Mouse (Mus musculus) Patski (cell line): Measurements from ENCODE around the gene Chmp2a. TPM values are rescaled to one million over a fixed set of nuclear protein-coding genes. Genes with fewer than 3 reads are reported as not detected.
"Not testable (repeated sequence)": the region's sequence is repeated elsewhere in the genome, so short reads cannot be mapped to it uniquely, and the experiment has no call there.

Experiments used
- ATAC-seq: fragments of 100-300 bp; one replicate; pipeline ENCODE4 v1.8.0; 2021
- CTCF ChIA-PET: fragments of 350-600 bp; sonication (Branson Sonifier 250); formaldehyde crosslinking; loops from one replicate; lab custom pipeline; 2022; ENCODE audit warnings: inconsistent platforms; lab: Charles Lee
- POLR2A ChIA-PET: fragments of 350-600 bp; sonication (Branson Sonifier 250); formaldehyde crosslinking; loops from one replicate; lab custom pipeline; 2022; ENCODE audit warnings: antibody characterized with exemption, inconsistent platforms; lab: Charles Lee
- DNase-seq: peaks from one replicate; pipeline ENCODE4 v3.0.0-alpha.2; 2011; ENCODE audit warnings: low read depth, low spot score
- H3K27me3 ChIP-seq: fragments of 371-371 bp; one replicate; pipeline ENCODE4 v1.5.1; 2021
- CTCF ChIP-seq: fragments of 100-300 bp; IDR thresholded peaks from one replicate; pipeline ENCODE4 v1.5.1; 2021
- in situ Hi-C: fragments of 300-500 bp; cut with MboI; formaldehyde crosslinking; loops from 3 replicates; pipeline ENCODE4 v1.11.1; 2018; ENCODE audit warnings: low pct_unique_long_range_greater_than_20kb, mixed read lengths
- polyA plus RNA-seq: library from polyadenylated mRNA; unstranded; gene quantifications from one replicate; pipeline ENCODE4 v1.2.3, GENCODE M21; 2021

The Chmp2a gene
- 215 TPM for polyA plus RNA-seq

DNA sequence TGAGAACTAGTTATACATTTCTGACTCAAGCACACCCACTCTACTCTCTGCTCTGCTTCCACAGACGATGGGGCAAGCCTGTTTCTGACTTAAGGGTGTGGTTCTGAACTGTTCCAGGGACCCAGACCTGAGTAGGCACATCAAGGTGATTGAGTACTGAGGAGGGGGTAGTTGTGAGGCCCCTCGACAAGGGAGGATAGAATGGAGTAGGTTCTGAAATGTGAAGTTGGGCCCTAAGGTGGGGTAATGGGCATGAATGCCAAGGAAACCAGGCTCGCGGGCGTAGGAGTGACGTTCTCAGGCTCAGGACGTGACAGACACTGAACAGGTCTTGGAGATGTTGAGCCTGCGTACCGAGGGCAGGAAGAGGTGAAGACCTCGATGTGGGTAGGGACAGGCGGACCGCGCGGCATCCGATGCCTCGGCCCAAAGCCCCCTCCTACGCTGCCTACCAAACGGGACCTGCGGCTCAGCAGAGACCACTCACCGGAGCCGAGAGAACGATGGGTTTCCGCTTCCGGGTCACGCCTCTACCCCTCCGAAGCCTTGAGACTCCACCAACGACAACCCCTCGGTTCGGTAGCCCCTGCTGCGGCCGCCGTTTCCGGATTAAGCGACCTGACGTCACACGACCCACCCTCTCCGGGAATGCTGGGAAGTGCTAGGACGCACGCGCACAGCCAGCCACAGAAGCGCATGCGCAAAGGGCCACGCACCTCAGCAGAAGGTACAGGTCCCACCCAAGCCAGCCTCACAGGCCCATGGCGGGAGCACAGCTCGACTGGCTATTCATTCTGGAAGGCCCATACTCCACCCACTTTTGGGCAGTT, at the start of gene Chmp2a:
TSS of gene Chmp2a (minus strand) at position 660 of the 830 bp plus-strand sequence.
- in situ Hi-C loops: no loop called here
- DNase-seq (no peak), ATAC-seq (peak; percentile 64)
- ChIA-PET CTCF (interaction anchor here (0.9 kb wide), 1 partner anchor 9 kb away, joined by 3 read pairs; no protein-coding TSS in a partner anchor), POLR2A (no interaction called here)
- no peaks in the 10 kb centered on the region for H3K27me3 ChIP-seq
- no peak for TF ChIP-seq CTCF

DNA sequence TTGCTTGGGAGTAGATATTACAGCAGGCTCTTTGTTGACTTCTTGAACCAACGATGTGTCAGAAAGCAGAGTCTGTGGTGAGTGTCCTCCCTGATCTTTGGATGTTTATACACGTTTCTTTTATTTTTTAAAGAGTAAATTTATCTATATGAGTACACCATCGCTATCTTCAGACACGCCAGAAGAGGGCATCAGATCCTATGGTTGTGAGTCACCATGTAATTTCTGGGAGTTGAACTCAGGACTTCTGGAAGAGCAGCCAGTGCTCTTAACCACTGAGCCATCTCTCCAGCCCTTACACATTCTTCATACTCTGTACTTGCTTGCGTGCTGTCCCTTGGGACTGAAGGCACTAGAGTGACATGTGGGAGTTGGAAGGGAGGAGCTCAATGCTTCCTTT, 37.7 kb upstream of the Chmp2a start:
- ATAC-seq: no peak

DNA sequence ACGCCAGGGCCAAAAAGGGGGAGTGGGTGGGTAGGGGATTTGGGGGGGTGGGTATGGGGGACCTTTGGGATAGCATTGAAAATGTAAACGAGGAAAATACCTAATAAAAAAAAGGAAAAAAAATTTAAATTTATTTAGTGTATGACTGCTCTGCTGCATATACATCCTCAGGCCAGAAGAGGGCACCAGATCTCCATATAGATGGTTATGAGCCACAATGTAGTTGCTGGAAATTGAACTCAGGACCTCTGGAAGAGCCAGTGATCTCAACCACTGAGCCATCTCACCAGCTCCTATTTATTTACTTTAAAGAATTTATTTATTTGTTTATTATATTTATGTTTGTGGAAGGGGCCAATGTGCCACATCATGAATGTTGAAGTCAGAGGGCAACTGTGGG, 28.8 kb upstream of the Chmp2a start:
- H3K27me3 ChIP-seq, POLR2A ChIA-PET, DNase-seq, ATAC-seq: not testable (repeated sequence)
- TF ChIP-seq CTCF: peak; percentile 70
- in situ Hi-C loops: loop anchor here (25.0 kb wide), 1 partner anchor 449 kb away; no protein-coding TSS in a partner anchor
- CTCF ChIA-PET: interaction anchor here (1.2 to 1.6 kb wide), 4 partner anchors 9 to 448 kb away, joined by 3 to 6 read pairs (median 4); no protein-coding TSS in a partner anchor

More for the DNA sequence above, 37.7 kb upstream of the Chmp2a start:
- TF ChIP-seq CTCF: peak; percentile 52
- in situ Hi-C loops: loop anchor here (5.0 to 25.0 kb wide), 3 partner anchors 133 to 1250 kb away; no protein-coding TSS in a partner anchor
- CTCF ChIA-PET: interaction anchor here (1.1 kb wide), 1 partner anchor 8 kb away, joined by 4 read pairs; no protein-coding TSS in a partner anchor
- no peak for DNase-seq
- POLR2A ChIA-PET: no interaction called here
- peaks cover 21% of the 10 kb centered on the region for H3K27me3 ChIP-seq

DNA sequence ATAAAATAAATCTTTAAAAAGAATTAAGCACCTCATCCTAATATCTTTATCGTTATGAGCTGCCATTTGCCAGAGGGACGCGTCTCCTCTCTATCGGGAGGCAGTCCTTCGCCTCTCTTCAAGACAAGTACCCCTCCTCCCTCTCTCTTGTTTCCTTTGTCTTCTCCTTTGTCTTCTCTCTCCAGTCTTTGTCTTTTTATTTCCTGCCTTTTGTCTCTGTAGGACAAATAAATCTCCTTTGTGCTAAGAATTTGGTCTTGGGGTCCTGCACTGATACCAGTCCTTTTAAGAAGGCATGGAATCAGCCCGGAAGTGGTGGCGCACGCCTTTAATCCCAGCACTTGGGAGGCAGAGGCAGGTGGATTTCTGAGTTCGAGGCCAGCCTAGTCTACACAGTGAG, 24.9 kb upstream of the Chmp2a start:
- H3K27me3 ChIP-seq: no peaks in the 10 kb centered on the region
- no peak for ATAC-seq
- no peak for TF ChIP-seq CTCF
- ChIA-PET CTCF (no interaction called here), POLR2A (no interaction called here)
- in situ Hi-C loops: loop anchor here (10.0 to 25.0 kb wide), 2 partner anchors 215 to 453 kb away; partner anchors contain the start of genes Lig1 and Zswim9
- DNase-seq: no peak

DNA sequence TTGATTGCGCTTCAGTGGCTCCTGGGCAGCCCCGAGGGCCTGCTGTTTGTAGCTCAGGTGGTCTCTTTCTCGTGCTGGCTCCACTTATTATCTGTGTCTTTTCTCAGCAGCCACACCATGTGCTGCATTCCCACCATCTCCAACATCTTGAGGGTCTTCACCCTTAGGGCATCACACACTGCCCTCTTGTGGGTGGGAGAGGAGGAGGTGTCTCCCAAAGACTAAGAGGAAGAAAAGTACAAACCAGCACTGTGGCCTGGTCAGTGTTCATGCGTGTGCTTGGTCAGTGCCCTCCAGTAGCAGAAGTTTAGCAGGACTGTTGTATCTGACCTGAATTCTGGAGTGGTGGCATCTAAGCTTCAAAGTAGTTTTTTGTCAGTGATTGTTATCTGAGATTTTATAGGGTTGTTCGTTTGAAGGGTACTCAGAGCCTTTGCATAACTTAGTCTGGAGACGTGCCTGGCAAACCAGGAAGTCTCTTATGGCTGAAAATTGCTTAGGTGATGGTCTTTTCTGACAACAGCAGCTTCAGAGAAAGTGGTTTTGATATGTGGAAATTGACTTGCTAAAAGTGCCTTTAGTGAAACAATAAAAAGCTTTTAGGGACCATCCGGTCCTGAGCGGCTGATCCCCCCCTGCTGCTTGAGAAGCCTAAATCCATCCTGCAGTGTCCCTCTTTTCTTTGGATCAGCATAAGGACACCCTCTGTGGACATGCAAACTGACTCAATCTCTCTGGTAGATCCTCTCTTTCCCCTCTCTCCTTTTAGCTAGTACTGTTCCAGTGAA, 22.5 kb upstream of the Chmp2a start:
- ChIA-PET POLR2A (no interaction called here), CTCF (no interaction called here)
- DNase-seq (no peak), ATAC-seq (no peak)
- in situ Hi-C loops: loop anchor here (10.0 to 25.0 kb wide), 2 partner anchors 218 to 455 kb away; partner anchors contain the start of genes Lig1 and Zswim9
- TF ChIP-seq CTCF: no peak
- H3K27me3 ChIP-seq: no peaks in the 10 kb centered on the region

DNA sequence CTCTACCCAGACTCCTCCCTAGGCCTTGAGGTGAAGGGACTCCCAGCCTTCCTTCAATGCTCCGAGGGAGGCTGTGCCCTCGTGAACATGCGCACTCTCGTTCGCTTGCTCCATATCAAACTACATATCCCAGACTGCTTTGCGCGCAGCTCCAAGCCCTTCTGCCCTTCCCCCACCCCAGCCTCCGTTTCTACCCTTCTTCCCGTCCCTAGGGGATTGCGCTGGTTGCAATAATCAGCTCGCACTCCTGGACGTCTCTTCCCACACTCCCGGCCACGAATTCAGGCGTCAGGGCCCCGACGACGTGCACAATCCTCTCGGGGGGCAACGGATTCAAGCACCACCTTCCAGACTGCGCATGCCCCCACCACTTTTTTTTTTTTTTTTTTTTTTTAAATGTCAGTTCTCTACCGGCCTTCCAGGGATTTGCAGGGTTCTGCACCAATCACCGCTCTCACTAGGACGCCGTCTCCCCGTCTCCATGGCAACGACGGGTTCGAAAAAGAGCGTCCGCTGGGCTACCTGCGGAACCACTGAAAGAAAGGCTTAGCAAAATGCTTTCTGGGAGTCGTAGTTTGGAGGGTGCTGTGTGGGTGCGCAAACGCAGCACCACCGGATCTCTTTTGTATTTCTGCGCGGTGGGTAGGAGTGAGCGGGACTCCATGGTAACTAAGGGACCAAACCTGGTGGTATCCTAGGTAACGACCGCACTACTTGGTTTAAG, 19.8 kb upstream of the Chmp2a start, which contains the start of gene Mzf1:
TSS of gene Mzf1 (minus strand) at position 478 of the 724 bp plus-strand sequence.
- CTCF ChIA-PET: interaction anchor here (1.9 kb wide), 1 partner anchor 9 kb away, joined by 4 read pairs; no protein-coding TSS in a partner anchor
- in situ Hi-C loops: loop anchor here (10.0 to 25.0 kb wide), 2 partner anchors 220 to 458 kb away; partner anchors contain the start of genes Lig1 and Zswim9
- DNase-seq: peak; percentile 79

DNA sequence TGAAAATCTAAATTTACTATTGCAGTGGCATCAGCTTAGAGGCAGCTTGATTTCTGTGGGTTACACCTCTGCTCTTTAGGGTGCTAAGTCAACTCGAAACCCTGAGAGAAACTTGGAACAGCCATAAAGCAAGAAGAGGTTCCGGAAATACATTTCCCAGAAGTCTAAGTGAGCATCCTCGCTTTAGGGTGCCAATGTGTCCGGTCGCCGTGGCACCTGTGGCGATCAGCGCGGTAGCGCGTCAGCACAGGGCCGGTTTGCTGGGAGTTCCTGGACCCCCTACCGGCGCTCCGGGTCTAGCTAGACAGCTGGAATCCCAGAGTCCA, 19.3 kb upstream of the Chmp2a start:
- ATAC-seq (no peak), DNase-seq (no peak)
- H3K27me3 ChIP-seq: no peaks in the 10 kb centered on the region
- TF ChIP-seq CTCF: no peak
- in situ Hi-C loops: loop anchor here (10.0 to 25.0 kb wide), 2 partner anchors 221 to 458 kb away; partner anchors contain the start of genes Lig1 and Zswim9
- POLR2A ChIA-PET: interaction anchor here (0.9 to 1.1 kb wide), 2 partner anchors 14 to 17 kb away, joined by 3 to 5 read pairs; no protein-coding TSS in a partner anchor
- CTCF ChIA-PET: interaction anchor here (0.8 to 1.9 kb wide), 3 partner anchors 10 to 14 kb away, joined by 3 to 6 read pairs (median 4); no protein-coding TSS in a partner anchor

More for the DNA sequence above, 19.8 kb upstream of the Chmp2a start, which contains the start of gene Mzf1:
- TF ChIP-seq CTCF: no peak
- no peaks in the 10 kb centered on the region for H3K27me3 ChIP-seq
- peak; percentile 98 for ATAC-seq
- POLR2A ChIA-PET: no interaction called here

DNA sequence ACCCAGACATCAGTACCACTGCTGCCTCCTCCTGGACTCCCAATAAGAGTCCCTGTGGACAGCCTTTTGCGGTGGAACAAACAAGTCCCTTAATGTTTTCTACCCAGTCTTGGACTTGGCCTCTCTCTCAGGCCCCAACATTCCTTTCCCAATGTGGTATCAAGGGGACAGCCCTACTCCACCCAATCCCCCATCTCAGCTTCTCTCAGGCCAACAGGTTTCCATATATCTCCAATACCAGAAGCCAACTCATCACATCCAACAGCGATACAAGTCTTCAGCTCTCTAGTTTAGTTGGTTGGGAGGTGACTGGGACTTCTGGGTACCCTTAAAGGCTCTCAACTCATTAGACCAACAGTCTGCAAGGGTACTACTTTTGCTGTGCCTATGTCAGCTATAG, 18.9 kb upstream of the Chmp2a start:
- DNase-seq: no peak
- TF ChIP-seq CTCF: no peak
- ChIA-PET CTCF (interaction anchor here (0.8 to 1.9 kb wide), 3 partner anchors 10 to 14 kb away, joined by 3 to 6 read pairs (median 4); no protein-coding TSS in a partner anchor), POLR2A (interaction anchor here (0.9 to 1.1 kb wide), 2 partner anchors 13 to 17 kb away, joined by 3 to 5 read pairs; no protein-coding TSS in a partner anchor)
- in situ Hi-C loops: loop anchor here (10.0 to 25.0 kb wide), 2 partner anchors 221 to 459 kb away; partner anchors contain the start of genes Lig1 and Zswim9
- no peak for ATAC-seq
- no peaks in the 10 kb centered on the region for H3K27me3 ChIP-seq

DNA sequence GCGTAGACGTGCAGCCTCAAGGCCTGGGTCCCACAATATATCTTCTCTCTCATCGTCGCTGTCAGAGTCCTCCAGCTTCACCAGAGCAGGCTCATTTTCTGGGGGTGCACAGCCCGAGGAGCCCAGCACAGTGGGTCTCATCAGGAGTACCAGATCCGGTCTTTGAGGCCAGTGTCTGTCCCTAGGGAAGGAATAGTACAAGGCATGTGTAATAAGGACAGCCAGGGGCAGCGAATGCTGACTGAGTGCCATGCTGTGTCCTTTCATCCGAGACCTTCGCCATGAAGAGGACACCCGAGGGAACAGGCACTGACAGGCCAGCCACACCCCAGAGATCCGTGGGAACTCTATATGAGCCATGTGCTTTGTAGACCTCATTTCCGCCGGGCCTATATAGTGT, 18.4 kb upstream of the Chmp2a start:
- no peak for TF ChIP-seq CTCF
- ChIA-PET POLR2A (interaction anchor here (0.9 to 1.1 kb wide), 2 partner anchors 13 to 17 kb away, joined by 3 to 5 read pairs; no protein-coding TSS in a partner anchor), CTCF (interaction anchor here (0.8 to 1.9 kb wide), 3 partner anchors 11 to 14 kb away, joined by 3 to 6 read pairs (median 4); no protein-coding TSS in a partner anchor)
- ATAC-seq (no peak), DNase-seq (no peak)
- no peaks in the 10 kb centered on the region for H3K27me3 ChIP-seq
- in situ Hi-C loops: loop anchor here (10.0 to 25.0 kb wide), 2 partner anchors 222 to 459 kb away; partner anchors contain the start of genes Lig1 and Zswim9
